Mouse (Mus musculus) liver, adult 2 months (tissue): ENCODE measurements around the gene Nf1.

Experiments
- CTCF ChIP-seq: fragments of 200-500 bp; IDR thresholded peaks from 2 replicates; pipeline ENCODE4 v1.5.1; 2011; ENCODE audit warnings: low read depth, low read length, control low read depth
- POLR2A ChIP-seq: fragments of 200-500 bp; IDR thresholded peaks from 2 replicates; pipeline ENCODE4 v1.6.1; 2011; ENCODE audit warnings: low read length, control low read depth; ENCODE audit not compliant: insufficient read depth; ENCODE audit errors: extremely low read depth

DNA sequence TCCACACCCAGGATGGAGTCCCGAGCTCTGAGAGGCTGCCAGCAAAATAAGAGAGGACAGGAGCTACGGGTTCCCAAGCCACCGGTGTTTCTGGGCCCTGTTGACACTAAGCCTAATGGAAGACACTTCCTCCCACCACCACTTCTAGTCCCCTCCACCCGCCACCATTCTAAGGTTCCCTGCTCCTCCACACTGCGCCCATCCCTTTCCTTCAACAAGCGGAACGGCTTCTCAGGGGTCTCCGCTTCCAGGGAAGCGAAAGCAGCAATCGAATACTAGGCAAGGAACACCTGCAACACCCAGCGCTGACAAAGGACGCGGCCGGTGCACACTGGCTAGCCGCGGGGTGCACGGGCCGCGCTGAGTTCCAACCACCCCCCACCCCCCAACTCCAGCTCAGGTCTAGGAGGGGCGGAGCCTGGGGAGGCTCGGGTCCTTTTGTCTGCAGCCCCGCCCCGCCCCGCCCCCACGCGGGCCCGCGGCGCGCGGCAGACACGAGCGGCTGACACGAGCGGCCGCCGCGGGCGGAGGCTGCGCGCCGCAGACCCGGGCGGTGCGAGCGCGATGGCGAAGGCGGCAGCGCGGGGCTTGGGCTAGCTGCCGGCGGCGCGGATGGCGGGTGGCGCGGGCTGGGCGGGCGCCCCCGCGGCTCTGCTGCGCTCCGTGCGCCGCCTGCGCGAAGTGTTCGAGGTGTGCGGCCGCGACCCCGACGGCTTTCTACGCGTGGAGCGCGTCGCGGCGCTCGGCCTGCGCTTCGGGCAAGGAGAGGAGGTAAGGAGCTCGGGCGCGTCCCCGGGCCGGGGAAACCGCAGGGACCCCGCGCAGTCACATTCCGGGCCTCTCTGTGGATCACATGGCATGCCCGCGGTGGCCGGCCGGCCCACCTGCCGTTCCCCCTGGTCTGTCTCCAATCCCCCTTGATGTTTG, 251.4 kb downstream of the Nf1 start, which contains the start of gene Rab11fip4:
- TF ChIP-seq POLR2A (no peak), CTCF (no peak)
